Mouse (Mus musculus): ENCODE measurements around the gene Apobec4. TPM values are rescaled to one million over a fixed set of nuclear protein-coding genes. Genes with fewer than 3 reads are reported as not detected.

The Apobec4 gene
- total and polyA plus RNA-seq, 3 experiments, result not detected

GRCm38 (mm10) chr1:152713924-152714323, 36.4 kb upstream of the Apobec4 start:
- TF ChIP-seq EP300 (IDR thresholded peaks at IDR 0.05; ENCODE audit: insufficient read depth, low read depth, low read length) (no peak), CTCF (IDR thresholded peaks at IDR 0.05) (no peak), POLR2A (IDR thresholded peaks at IDR 0.05; ENCODE audit: insufficient read depth, low read depth, low read length) (no peak)
- Histone ChIP-seq H3K4me1 (ENCODE audit: control insufficient read depth, insufficient read depth, low read length) (no peaks in the 10 kb centered on the region), H3K27ac (no peak overlapping the region), H3K36me3 (ENCODE audit: control insufficient read depth, insufficient read depth, low read length) (no peaks in the 10 kb centered on the region), H3K27me3 (ENCODE audit: control insufficient read depth, insufficient read depth, low read length) (no peaks in the 10 kb centered on the region), H3K4me3 (no peak overlapping the region), H3K79me2 (replicated peaks; ENCODE audit: control insufficient read depth, insufficient read depth, low read length) (no peaks in the 10 kb centered on the region), H3K9ac (ENCODE audit: low read depth, low read length) (no peak overlapping the region)
- WGBS, result 83% methylated on average over 4 of the region's 4 CpGs
- no peak for DNase-seq
- intact Hi-C loops (cut with DNase I), result no loop called here

- no peak for TF ChIP-seq EP300 (IDR thresholded peaks at IDR 0.05; ENCODE audit: insufficient read depth, low read depth, low read length)
- no peak for TF ChIP-seq POLR2A (IDR thresholded peaks at IDR 0.05; ENCODE audit: insufficient read depth, low read depth, low read length)
- TF ChIP-seq CTCF (IDR thresholded peaks at IDR 0.05), result no peak
- Histone ChIP-seq H3K36me3 (ENCODE audit: control insufficient read depth, insufficient read depth, low read length) (no peaks in the 10 kb centered on the region), H3K4me1 (ENCODE audit: control insufficient read depth, insufficient read depth, low read length) (no peaks in the 10 kb centered on the region), H3K9ac (ENCODE audit: low read depth, low read length) (no peak overlapping the region), H3K79me2 (replicated peaks; ENCODE audit: control insufficient read depth, insufficient read depth, low read length) (no peaks in the 10 kb centered on the region), H3K4me3 (no peak overlapping the region), H3K27me3 (ENCODE audit: control insufficient read depth, insufficient read depth, low read length) (no peaks in the 10 kb centered on the region), H3K27ac (no peak overlapping the region)
- intact Hi-C loops (cut with DNase I), result no loop called here
- DNase-seq, result no peak
- 92% methylated on average over 3 of the region's 3 CpGs for WGBS
These were observed 35.9 kb upstream of the Apobec4 start for GRCm38 (mm10) chr1:152714405-152714804.

DNA sequence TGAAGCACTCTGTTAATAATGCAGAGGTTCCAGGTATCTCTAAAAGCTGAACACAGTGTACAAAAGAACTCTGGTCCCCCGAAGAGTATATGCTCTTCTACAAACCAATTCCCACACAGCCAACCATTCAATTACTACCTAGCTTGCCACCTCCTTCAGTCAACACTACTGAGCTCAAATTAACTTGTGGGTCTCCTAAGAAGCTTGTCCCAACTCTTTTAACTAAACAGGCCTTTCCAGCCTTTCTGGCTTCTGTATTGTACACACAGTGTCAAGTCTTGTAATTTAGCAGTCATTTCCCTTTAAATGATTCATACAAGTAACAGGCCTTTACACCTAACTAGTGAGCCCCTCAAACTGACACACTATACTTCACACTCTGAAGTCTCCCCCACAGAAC, 33.0 kb upstream of the Apobec4 start:
- no peaks in the 10 kb centered on the region for H3K79me2 ChIP-seq (replicated peaks; ENCODE audit: control insufficient read depth, insufficient read depth, low read length)
- DNase-seq, result no peak
- H3K36me3 ChIP-seq (ENCODE audit: control insufficient read depth, insufficient read depth, low read length), result no peaks in the 10 kb centered on the region
- TF ChIP-seq POLR2A (IDR thresholded peaks at IDR 0.05; ENCODE audit: insufficient read depth, low read depth, low read length) (no peak), EP300 (IDR thresholded peaks at IDR 0.05; ENCODE audit: insufficient read depth, low read depth, low read length) (no peak)
- no peaks in the 10 kb centered on the region for H3K27me3 ChIP-seq (ENCODE audit: control insufficient read depth, insufficient read depth, low read length)
- no peak overlapping the region for H3K27ac ChIP-seq
- intact Hi-C loops (cut with DNase I), result no loop called here
- H3K4me1 ChIP-seq (ENCODE audit: control insufficient read depth, insufficient read depth, low read length), result no peaks in the 10 kb centered on the region
- 82% methylated on average over 1 of the region's 1 CpGs for WGBS
- no peak overlapping the region for H3K4me3 ChIP-seq
- H3K9ac ChIP-seq (ENCODE audit: low read depth, low read length), result no peak overlapping the region

GRCm38 (mm10) chr1:152718200-152718599, 32.2 kb upstream of the Apobec4 start:
- TF ChIP-seq POLR2A (IDR thresholded peaks at IDR 0.05; ENCODE audit: insufficient read depth, low read depth, low read length) (no peak), CTCF (IDR thresholded peaks at IDR 0.05) (no peak), EP300 (IDR thresholded peaks at IDR 0.05; ENCODE audit: insufficient read depth, low read depth, low read length) (no peak)
- intact Hi-C loops (cut with DNase I), result no loop called here
- no peak overlapping the region for H3K9ac ChIP-seq (ENCODE audit: low read depth, low read length)
- H3K27ac ChIP-seq, result no peak overlapping the region
- WGBS, result 49% methylated on average over 6 of the region's 6 CpGs
- no peak for DNase-seq
- H3K4me1 ChIP-seq (ENCODE audit: control insufficient read depth, insufficient read depth, low read length), result no peaks in the 10 kb centered on the region
- H3K27me3 ChIP-seq (ENCODE audit: control insufficient read depth, insufficient read depth, low read length), result no peaks in the 10 kb centered on the region
- no peaks in the 10 kb centered on the region for H3K36me3 ChIP-seq (ENCODE audit: control insufficient read depth, insufficient read depth, low read length)
- no peak overlapping the region for H3K4me3 ChIP-seq
- no peaks in the 10 kb centered on the region for H3K79me2 ChIP-seq (replicated peaks; ENCODE audit: control insufficient read depth, insufficient read depth, low read length)

DNA sequence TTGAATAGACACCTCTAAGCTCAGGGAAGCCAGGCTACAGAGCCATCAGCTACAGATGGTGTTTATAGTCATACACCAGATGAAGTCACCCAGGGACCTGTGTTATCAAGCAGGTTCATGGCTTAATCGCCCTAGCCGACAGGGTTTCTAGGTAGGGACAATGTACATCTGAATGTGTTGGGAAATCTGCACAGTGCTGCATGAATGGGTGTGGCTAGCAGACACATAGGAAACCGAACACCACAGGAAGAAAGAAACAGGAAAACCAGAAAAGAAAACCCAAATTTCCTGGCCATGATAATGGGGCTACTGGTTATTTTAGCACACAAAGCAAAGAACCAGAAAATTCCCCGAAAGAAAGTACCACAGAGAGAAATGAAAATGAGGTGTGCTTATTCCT, 29.4 kb upstream of the Apobec4 start:
- no peaks in the 10 kb centered on the region for H3K4me1 ChIP-seq (ENCODE audit: control insufficient read depth, insufficient read depth, low read length)
- H3K79me2 ChIP-seq (replicated peaks; ENCODE audit: control insufficient read depth, insufficient read depth, low read length), result no peaks in the 10 kb centered on the region
- TF ChIP-seq POLR2A (IDR thresholded peaks at IDR 0.05; ENCODE audit: insufficient read depth, low read depth, low read length) (no peak), CTCF (IDR thresholded peaks at IDR 0.05) (no peak), EP300 (IDR thresholded peaks at IDR 0.05; ENCODE audit: insufficient read depth, low read depth, low read length) (no peak)
- intact Hi-C loops (cut with DNase I), result no loop called here
- DNase-seq, result no peak
- H3K4me3 ChIP-seq, result no peak overlapping the region
- no peak overlapping the region for H3K27ac ChIP-seq
- no peaks in the 10 kb centered on the region for H3K36me3 ChIP-seq (ENCODE audit: control insufficient read depth, insufficient read depth, low read length)
- no peak overlapping the region for H3K9ac ChIP-seq (ENCODE audit: low read depth, low read length)
- H3K27me3 ChIP-seq (ENCODE audit: control insufficient read depth, insufficient read depth, low read length), result no peaks in the 10 kb centered on the region
- WGBS, result 30% methylated on average over 4 of the region's 4 CpGs

GRCm38 (mm10) chr1:152721535-152722198, 28.7 kb upstream of the Apobec4 start:
- Histone ChIP-seq H3K4me3 (no peak overlapping the region), H3K9ac (ENCODE audit: low read depth, low read length) (no peak overlapping the region), H3K4me1 (ENCODE audit: control insufficient read depth, insufficient read depth, low read length) (no peaks in the 10 kb centered on the region), H3K79me2 (replicated peaks; ENCODE audit: control insufficient read depth, insufficient read depth, low read length) (no peaks in the 10 kb centered on the region), H3K36me3 (ENCODE audit: control insufficient read depth, insufficient read depth, low read length) (no peaks in the 10 kb centered on the region), H3K27ac (no peak overlapping the region), H3K27me3 (ENCODE audit: control insufficient read depth, insufficient read depth, low read length) (no peaks in the 10 kb centered on the region)
- 72% methylated on average over 11 of the region's 11 CpGs for WGBS
- DNase-seq, result no peak
- TF ChIP-seq EP300 (IDR thresholded peaks at IDR 0.05; ENCODE audit: insufficient read depth, low read depth, low read length) (0 out of 2 replicates have a peak, but pooled peaks have one; percentile 31), POLR2A (IDR thresholded peaks at IDR 0.05; ENCODE audit: insufficient read depth, low read depth, low read length) (no peak)
- intact Hi-C loops (cut with DNase I), result no loop called here

Data from heart, adult 2 months (tissue).